Mouse (Mus musculus) inflammation-experienced regulatory T-cells (primary cell): ENCODE data around the gene Epb41l2. TPM values are rescaled to one million over a fixed set of nuclear protein-coding genes. Genes with fewer than 3 reads are reported as not detected.

Experiments used
- polyA plus RNA-seq, 2 experiments: library from polyadenylated mRNA; unstranded; fragments of 100-300 nt; shearing (Covaris generic); gene quantifications; one replicate each; pipeline ENCODE4 v1.2.1; 2017

Gene Epb41l2
- polyA plus RNA-seq: 10 to 100 TPM; 37.7 to 58.2 TPM

DNA sequence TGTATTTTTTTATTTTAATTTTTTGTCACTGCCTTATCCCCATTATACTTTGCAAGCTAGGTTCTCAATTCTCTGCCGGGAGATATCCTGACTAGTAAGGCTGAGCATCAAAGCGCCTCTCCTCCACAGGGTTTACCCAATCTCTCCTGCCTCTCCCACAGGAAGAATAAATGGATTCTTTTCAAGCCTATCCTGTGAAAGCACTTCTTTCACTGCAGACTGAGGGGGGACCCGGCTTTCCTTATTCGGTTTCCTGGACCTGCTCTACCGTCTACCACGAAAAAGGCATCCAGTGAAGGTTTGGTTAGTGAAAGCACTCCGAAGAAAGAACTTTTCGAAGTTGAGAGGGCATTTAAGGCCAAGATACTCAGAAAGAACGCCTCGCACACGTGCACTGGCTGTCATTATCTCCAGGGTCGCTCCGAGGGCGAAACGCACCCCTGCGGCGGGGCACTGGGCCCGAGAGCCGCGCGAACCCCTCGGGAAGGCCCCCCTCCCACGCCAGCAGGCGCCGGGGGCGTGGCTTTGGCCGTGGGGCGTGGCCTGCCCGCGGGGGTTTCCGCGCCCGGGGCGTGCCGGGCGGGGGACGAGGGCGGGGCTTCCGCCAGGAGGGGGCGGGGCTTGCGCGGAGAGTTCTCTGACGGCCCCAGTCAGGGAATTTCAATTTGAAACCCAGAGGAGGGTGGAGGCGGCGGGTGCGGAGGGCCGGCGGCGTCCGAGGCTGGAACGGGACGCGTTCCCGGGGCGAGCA lies at the start of gene Epb41l2:
Epb41l2 (plus strand) TSS at position 591 of the 751 bp plus-strand sequence.

DNA sequence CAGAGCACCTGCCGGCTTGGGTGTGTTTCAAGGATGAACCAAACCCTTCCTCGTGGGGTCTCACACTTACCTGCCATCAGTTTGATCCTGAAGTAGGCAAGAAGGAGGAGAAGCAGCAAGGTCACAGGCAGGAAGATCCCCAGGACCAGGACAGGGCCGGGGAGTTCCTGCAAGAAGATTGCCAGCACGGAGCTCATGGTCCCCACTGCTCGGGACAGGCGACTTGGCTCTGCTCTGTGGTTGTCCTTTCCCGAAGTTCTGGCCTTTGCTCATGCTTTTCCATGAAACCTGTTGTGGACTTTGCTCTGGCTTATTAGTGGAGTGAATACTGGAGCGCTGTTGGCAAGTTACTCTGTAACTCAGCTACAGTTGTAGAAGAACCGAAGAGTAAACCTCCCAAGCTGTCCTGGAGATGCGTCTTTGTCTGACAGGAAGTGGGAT lies 176.3 kb downstream of the Epb41l2 start, which contains the start of gene Smlr1:
Smlr1 (minus strand) TSS at position 377 of the 441 bp plus-strand sequence.

Other genes starting within 250 kb of the Epb41l2 start
- gene Akap7, start 51.9 kb upstream of the Epb41l2 start, polyA plus RNA-seq: 10 to 100 TPM in 1 of 2 experiments, 1 to 10 TPM in 1; 6.9 to 10.0 TPM
- under 1 TPM; 0.05 to 0.15 TPM for gene Smlr1, start 176.5 kb downstream of the Epb41l2 start, polyA plus RNA-seq